Mouse (Mus musculus): ENCODE data around the gene Mdga2. TPM values are rescaled to one million over a fixed set of nuclear protein-coding genes. Genes with fewer than 3 reads are reported as not detected.

Mdga2 gene
- polyA plus RNA-seq (2016; fragmentation: Nextera tagmentation; extraction: Ambion mirVana), result 0.06 and 0.14 TPM in 2 replicates

GRCm38 (mm10) chr12:67222221-67223025 is at the start of gene Mdga2:
TSS of gene Mdga2 (minus strand) at chr12:67222549.
- Histone ChIP-seq H3K27me3 (replicated peaks) (peaks cover 56% of the 10 kb centered on the region), H3K36me3 (no peaks in the 10 kb centered on the region), H3K27ac (no peak within 1 kb of the TSS), H3K9me3 (replicated peaks) (no peaks in the 10 kb centered on the region), H3K4me2 (peak within 1 kb of the TSS; percentile 67), H3K4me1 (no peaks in the 10 kb centered on the region), H3K4me3 (peak within 1 kb of the TSS; percentile 43), H3K9ac (no peak within 1 kb of the TSS)
- 2% methylated on average over 60 of the region's 61 CpGs for WGBS (ENCODE audit: insufficient replicate concordance)
- 0 out of 2 replicates have a peak, but pooled peaks have one; percentile 37 for ATAC-seq

- Histone ChIP-seq H3K9me3 (replicated peaks) (no peaks in the 10 kb centered on the region), H3K27ac (no peak overlapping the region), H3K9ac (no peak overlapping the region), H3K27me3 (replicated peaks) (no peaks in the 10 kb centered on the region), H3K4me3 (no peak overlapping the region), H3K36me3 (no peaks in the 10 kb centered on the region), H3K4me2 (no peak overlapping the region), H3K4me1 (no peaks in the 10 kb centered on the region)
- no peak for ATAC-seq
- 50% methylated on average over 1 of the region's 1 CpGs for WGBS (ENCODE audit: insufficient replicate concordance)
These were observed 45.1 kb upstream of the Mdga2 start for GRCm38 (mm10) chr12:67267409-67267808.

- H3K4me3 ChIP-seq, result no peak overlapping the region
- no peak overlapping the region for H3K9ac ChIP-seq
- H3K4me1 ChIP-seq, result no peaks in the 10 kb centered on the region
- H3K27ac ChIP-seq, result no peak overlapping the region
- no peaks in the 10 kb centered on the region for H3K36me3 ChIP-seq
- H3K4me2 ChIP-seq, result no peak overlapping the region
- WGBS (ENCODE audit: insufficient replicate concordance), result 24% methylated on average over 1 of the region's 1 CpGs
- no peaks in the 10 kb centered on the region for H3K9me3 ChIP-seq (replicated peaks)
- H3K27me3 ChIP-seq (replicated peaks), result peaks cover 55% of the 10 kb centered on the region
- ATAC-seq, result no peak
These were observed 1.2 kb upstream of the Mdga2 start for GRCm38 (mm10) chr12:67223530-67223929.

- Histone ChIP-seq H3K4me3 (peak overlapping the region; percentile 43), H3K27me3 (replicated peaks) (peaks cover 56% of the 10 kb centered on the region)
These were observed 774 bp downstream of the Mdga2 start for GRCm38 (mm10) chr12:67221329-67222220.

GRCm38 (mm10) chr12:67220641-67221231 is 1.6 kb downstream of the Mdga2 start:
- H3K36me3 ChIP-seq, result no peaks in the 10 kb centered on the region
- H3K4me3 ChIP-seq, result peak overlapping the region; percentile 43
- no peaks in the 10 kb centered on the region for H3K9me3 ChIP-seq (replicated peaks)
- no peak overlapping the region for H3K9ac ChIP-seq
- H3K4me2 ChIP-seq, result peak overlapping the region; percentile 67
- WGBS (ENCODE audit: insufficient replicate concordance), result 2% methylated on average over 37 of the region's 43 CpGs
- no peak for ATAC-seq
- H3K27me3 ChIP-seq (replicated peaks), result peaks cover 56% of the 10 kb centered on the region
- H3K27ac ChIP-seq, result no peak overlapping the region
- H3K4me1 ChIP-seq, result no peaks in the 10 kb centered on the region

More at GRCm38 (mm10) chr12:67221329-67222220, 774 bp downstream of the Mdga2 start:
- no peak overlapping the region for H3K9ac ChIP-seq
- H3K36me3 ChIP-seq, result no peaks in the 10 kb centered on the region
- no peak overlapping the region for H3K27ac ChIP-seq
- WGBS (ENCODE audit: insufficient replicate concordance), result 1% methylated on average over 74 of the region's 78 CpGs
- no peaks in the 10 kb centered on the region for H3K9me3 ChIP-seq (replicated peaks)
- H3K4me1 ChIP-seq, result no peaks in the 10 kb centered on the region
- peak; percentile 27; the same call in 1 of the 2 replicates for ATAC-seq
- H3K4me2 ChIP-seq, result peak overlapping the region; percentile 67

- Histone ChIP-seq H3K9me3 (replicated peaks) (no peaks in the 10 kb centered on the region), H3K9ac (no peak overlapping the region), H3K4me3 (no peak overlapping the region), H3K36me3 (no peaks in the 10 kb centered on the region), H3K27ac (no peak overlapping the region), H3K27me3 (replicated peaks) (peaks cover 56% of the 10 kb centered on the region), H3K4me1 (no peaks in the 10 kb centered on the region), H3K4me2 (no peak overlapping the region)
- no peak for ATAC-seq
- WGBS (ENCODE audit: insufficient replicate concordance), result 4% methylated on average over 6 of the region's 6 CpGs
These were observed 2.3 kb downstream of the Mdga2 start for GRCm38 (mm10) chr12:67220041-67220440.

GRCm38 (mm10) chr12:67219564-67219963 is 2.8 kb downstream of the Mdga2 start:
- no peak for ATAC-seq
- no peaks in the 10 kb centered on the region for H3K36me3 ChIP-seq
- peaks cover 54% of the 10 kb centered on the region for H3K27me3 ChIP-seq (replicated peaks)
- H3K27ac ChIP-seq, result no peak overlapping the region
- WGBS (ENCODE audit: insufficient replicate concordance), result 31% methylated on average over 5 of the region's 5 CpGs
- H3K4me3 ChIP-seq, result no peak overlapping the region
- H3K9ac ChIP-seq, result no peak overlapping the region
- H3K9me3 ChIP-seq (replicated peaks), result no peaks in the 10 kb centered on the region
- H3K4me1 ChIP-seq, result no peaks in the 10 kb centered on the region
- H3K4me2 ChIP-seq, result no peak overlapping the region

GRCm38 (mm10) chr12:67212801-67213200 is 9.5 kb downstream of the Mdga2 start:
- no peak overlapping the region for H3K4me2 ChIP-seq
- H3K4me1 ChIP-seq, result no peaks in the 10 kb centered on the region
- no peak overlapping the region for H3K9ac ChIP-seq
- no peak for ATAC-seq
- 63% methylated on average over 2 of the region's 2 CpGs for WGBS (ENCODE audit: insufficient replicate concordance)
- no peaks in the 10 kb centered on the region for H3K36me3 ChIP-seq
- H3K4me3 ChIP-seq, result no peak overlapping the region
- H3K27me3 ChIP-seq (replicated peaks), result no peaks in the 10 kb centered on the region
- H3K9me3 ChIP-seq (replicated peaks), result no peaks in the 10 kb centered on the region
- H3K27ac ChIP-seq, result no peak overlapping the region

GRCm38 (mm10) chr12:67178155-67178554 is 44.2 kb downstream of the Mdga2 start:
- no peaks in the 10 kb centered on the region for H3K27me3 ChIP-seq (replicated peaks)
- no peak overlapping the region for H3K27ac ChIP-seq
- no peaks in the 10 kb centered on the region for H3K9me3 ChIP-seq (replicated peaks)
- H3K4me3 ChIP-seq, result no peak overlapping the region
- H3K36me3 ChIP-seq, result no peaks in the 10 kb centered on the region
- no peak for ATAC-seq
- H3K4me2 ChIP-seq, result no peak overlapping the region
- no peak overlapping the region for H3K9ac ChIP-seq
- H3K4me1 ChIP-seq, result no peaks in the 10 kb centered on the region
- 80% methylated on average over 1 of the region's 1 CpGs for WGBS (ENCODE audit: insufficient replicate concordance)

GRCm38 (mm10) chr12:67156569-67157237 is 65.6 kb downstream of the Mdga2 start:
- Histone ChIP-seq H3K36me3 (no peaks in the 10 kb centered on the region), H3K27me3 (replicated peaks) (no peaks in the 10 kb centered on the region), H3K9me3 (replicated peaks) (no peaks in the 10 kb centered on the region), H3K4me2 (no peak overlapping the region), H3K4me3 (no peak overlapping the region), H3K9ac (no peak overlapping the region), H3K4me1 (no peaks in the 10 kb centered on the region), H3K27ac (no peak overlapping the region)
- 70% methylated on average over 8 of the region's 8 CpGs for WGBS (ENCODE audit: insufficient replicate concordance)
- ATAC-seq, result no peak

- H3K27me3 ChIP-seq (replicated peaks), result no peaks in the 10 kb centered on the region
- WGBS (ENCODE audit: insufficient replicate concordance), result 49% methylated on average over 3 of the region's 3 CpGs
- H3K27ac ChIP-seq, result no peak overlapping the region
- H3K4me1 ChIP-seq, result no peaks in the 10 kb centered on the region
- H3K4me2 ChIP-seq, result no peak overlapping the region
- ATAC-seq, result no peak
- no peak overlapping the region for H3K4me3 ChIP-seq
- H3K9me3 ChIP-seq (replicated peaks), result no peaks in the 10 kb centered on the region
- no peak overlapping the region for H3K9ac ChIP-seq
- H3K36me3 ChIP-seq, result no peaks in the 10 kb centered on the region
These were observed 69.3 kb downstream of the Mdga2 start for GRCm38 (mm10) chr12:67153077-67153476.

Data from liver, embryonic 12.5 days (tissue).